Mouse (Mus musculus): ENCODE measurements at regions not wholly inside any gene's neighbourhood (a gene's known extent, or its start where the extent isn't known, plus 50 kb on each side); places are given as distances from the start of the nearest gene placed in this dataset.
A peak's percentile ranks its signal among the peaks of the same experiment; 100 is the strongest.

DNA sequence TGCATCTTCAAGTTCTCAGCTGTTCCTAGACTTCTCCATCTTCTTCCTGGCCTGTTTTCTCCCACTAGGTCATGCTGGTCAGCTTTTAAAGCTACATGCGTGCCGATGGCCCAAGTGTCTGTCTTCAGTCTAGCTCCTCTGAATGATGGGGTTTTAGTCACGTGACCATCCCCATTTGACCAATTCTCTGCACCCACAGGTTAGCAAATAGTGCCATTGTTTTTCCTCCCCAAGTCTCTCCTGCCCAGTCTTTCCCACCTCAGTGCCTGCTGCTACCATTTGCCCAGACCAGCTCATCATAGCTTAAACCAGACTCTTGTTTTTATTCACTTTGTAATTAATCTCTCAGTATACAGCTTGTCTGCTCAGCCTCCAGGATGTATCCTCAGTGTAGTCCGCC, 62.3 kb downstream of the Zfp706 start:
- DNase-seq (ENCODE audit: low read depth, low spot score), result no peak

GRCm38 (mm10) chr15:36944556-36945171, 62.9 kb downstream of the Zfp706 start:
- peak; percentile 64 for DNase-seq (ENCODE audit: low read depth, low spot score)

- DNase-seq (ENCODE audit: low read depth, low spot score), result no peak
These were observed 64.0 kb downstream of the Zfp706 start for GRCm38 (mm10) chr15:36943492-36944112.

GRCm38 (mm10) chr15:36942261-36942660, 65.3 kb downstream of the Zfp706 start:
- DNase-seq (ENCODE audit: low read depth, low spot score), result no peak

DNA sequence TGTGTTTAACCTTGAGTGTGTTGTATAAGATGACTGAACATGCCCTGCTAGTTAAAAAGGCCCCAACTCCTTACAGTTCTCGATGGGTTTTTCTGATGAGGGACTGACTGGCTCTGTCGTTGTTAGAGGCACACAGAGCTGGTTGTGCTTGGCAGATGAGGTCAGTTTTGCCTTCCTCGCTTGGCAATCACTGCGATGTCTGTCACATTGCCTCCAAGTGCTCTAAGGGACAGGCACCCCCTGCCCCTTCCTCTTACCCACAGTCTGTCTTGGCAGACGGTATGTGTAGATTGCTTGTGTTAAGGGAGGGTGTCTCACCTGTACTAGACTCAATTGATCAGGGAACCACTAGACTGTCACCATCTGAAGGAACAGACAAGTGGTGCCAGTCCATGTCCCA, 65.8 kb downstream of the Zfp706 start:
- no peak for DNase-seq (ENCODE audit: low read depth, low spot score)

- DNase-seq (ENCODE audit: low read depth, low spot score), result no peak
These were observed 68.0 kb downstream of the Zfp706 start for GRCm38 (mm10) chr15:36939608-36940007.

GRCm38 (mm10) chr15:36939153-36939552, 68.4 kb downstream of the Zfp706 start:
- no peak for DNase-seq (ENCODE audit: low read depth, low spot score)

DNA sequence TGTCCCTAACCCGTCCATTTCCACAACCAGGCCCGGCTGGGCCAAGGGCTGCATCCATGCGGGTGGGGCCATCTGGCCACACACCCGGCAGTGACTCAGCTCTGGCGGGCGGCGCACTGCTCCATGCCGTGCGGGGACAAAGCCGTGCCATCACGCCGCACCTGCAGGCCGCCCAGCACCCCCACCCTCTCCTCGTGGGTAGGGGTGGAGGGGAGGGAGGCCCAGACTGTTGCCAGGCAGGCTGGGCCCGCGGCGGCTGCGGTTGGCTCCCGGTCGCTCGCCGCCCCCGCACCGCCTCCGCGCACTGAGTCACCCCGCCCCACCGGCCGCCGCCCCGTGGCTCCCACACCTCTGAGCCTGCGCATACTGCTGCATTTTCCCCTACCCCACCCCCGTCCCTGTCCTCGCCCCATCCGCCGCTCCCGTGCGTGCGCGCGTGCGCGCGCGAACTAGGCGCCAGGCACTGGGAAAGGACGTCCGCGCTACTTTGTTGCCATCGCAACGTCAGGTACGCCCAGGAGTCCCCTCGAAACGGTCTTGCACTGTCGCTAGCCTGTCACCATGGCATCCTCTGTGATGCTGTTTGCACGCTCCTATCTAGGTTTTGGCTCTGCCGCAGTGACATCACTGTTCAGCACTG, 68.9 kb downstream of the Zfp706 start:
- peak; percentile 94 for DNase-seq (ENCODE audit: low read depth, low spot score)

DNA sequence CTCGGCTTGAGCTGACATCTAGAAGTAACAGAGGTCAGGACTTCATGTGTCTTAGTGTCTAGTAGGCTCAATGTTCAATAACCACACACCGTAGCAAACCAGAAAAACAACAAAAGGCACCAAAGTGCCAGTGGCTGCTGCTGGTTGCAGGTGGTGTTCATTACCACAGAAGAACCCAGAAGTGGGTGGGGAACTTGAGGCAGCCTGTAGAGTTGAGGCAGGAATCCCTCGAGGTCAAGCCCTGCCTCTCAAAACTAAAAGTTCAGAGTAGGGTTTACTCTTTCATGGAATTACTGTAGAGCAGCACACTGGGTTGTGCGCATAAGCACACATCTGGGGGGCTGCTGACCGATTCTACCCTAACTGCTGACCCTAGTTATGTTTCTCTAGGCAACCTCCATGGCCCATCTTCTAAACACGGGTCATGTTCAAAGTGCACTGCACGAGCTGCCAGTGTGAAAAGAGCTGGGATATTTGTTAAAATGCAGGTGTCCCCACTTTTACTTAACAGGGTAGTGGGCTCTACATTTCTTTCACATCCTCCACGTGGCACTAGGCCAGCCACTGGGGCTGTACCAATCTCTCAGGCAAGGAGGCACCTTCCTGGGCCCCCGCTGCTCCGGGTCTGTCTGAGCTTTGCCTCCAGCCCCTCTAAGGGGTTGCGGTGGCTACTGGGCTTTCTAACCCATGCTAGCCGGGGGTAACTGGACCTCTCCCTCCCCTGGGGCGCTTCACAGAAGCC, 69.6 kb downstream of the Zfp706 start:
- DNase-seq (ENCODE audit: low read depth, low spot score), result peak; percentile 30

- no peak for DNase-seq (ENCODE audit: low read depth, low spot score)
These were observed 70.4 kb downstream of the Zfp706 start for GRCm38 (mm10) chr15:36937067-36937657.

DNA sequence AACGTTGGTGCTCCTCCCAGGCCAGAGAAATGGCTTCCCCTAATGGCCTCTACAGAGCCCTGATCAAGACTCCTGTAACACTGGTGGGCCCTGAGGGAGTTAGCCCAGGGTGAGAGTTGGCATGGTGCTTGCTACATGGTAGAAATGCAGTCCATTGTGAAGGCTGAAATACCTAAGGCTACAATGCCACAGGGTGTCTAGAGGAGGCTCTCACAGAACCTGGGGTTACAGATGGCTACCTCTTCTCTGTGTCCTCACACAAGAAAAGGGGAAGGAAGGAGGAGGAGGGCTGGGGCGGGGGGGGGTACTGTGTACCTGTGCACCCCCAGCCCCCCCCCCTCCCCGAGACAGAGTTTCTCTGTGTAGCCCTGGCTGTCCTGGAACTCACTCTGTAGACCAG, 72.8 kb downstream of the Zfp706 start:
- no peak for DNase-seq (ENCODE audit: low read depth, low spot score)

DNA sequence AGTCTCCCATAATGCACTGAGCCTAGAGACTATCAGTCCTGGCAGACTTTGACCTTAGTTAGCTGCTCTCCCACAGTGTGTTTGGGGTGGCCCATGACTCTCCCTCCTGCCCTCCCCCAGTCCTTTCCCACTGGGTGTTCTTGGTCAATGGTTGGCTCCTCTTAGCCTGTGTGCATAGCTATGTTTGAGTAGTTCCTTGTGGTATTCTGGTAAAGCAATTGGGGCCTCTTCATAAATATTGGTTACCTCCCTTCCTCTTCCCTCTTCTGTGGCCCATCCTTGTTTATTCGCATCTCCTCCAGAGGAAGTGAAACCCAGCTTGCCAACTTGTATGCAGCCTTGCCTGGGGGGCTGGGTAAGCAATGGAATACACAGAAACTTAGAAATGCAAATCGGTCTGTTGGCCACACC, 74.0 kb downstream of the Zfp706 start:
- no peak for DNase-seq (ENCODE audit: low read depth, low spot score)

DNA sequence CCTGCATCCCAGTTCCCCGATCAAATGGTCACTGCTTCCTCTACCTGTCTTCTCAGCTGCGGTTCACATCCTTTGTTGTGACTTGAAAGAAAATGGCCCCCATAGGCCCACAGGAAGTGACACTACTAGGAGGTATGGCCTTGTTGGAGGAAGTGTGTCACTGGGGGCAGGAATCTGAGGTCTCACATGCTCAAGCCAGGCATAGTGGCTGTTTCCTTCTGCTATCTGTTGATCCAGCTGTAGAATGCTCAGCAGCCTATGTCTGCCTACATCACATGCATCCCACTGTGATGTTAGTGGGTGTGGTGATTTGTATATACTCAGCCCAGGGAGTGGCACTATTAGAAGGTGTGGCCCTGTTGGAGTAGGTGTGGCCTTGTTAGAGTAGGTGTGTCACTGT, 76.1 kb downstream of the Zfp706 start:
- no peak for DNase-seq (ENCODE audit: low read depth, low spot score)

DNA sequence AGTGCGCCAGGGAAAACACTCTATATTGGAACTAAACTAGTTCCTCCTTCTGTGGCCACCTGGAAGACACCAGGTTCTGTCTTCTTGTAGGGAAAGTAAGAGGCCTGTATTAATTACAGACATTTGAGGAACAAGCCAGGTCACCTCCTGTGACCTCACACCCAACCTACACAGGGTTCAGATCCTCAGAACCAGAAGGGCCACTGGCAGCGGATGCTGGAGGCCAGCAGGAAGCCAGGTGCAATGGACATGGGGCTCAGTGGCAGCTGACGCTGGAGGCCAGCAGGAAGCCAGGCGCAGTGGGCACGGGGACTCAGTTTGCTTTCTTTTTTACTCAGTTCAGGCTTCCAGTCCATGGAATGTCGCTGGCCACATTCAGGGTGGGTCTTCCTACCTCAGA, 77.1 kb downstream of the Zfp706 start:
- DNase-seq (ENCODE audit: low read depth, low spot score), result no peak

- DNase-seq (ENCODE audit: low read depth, low spot score), result no peak
These were observed 77.8 kb downstream of the Zfp706 start for GRCm38 (mm10) chr15:36929786-36930185.

DNA sequence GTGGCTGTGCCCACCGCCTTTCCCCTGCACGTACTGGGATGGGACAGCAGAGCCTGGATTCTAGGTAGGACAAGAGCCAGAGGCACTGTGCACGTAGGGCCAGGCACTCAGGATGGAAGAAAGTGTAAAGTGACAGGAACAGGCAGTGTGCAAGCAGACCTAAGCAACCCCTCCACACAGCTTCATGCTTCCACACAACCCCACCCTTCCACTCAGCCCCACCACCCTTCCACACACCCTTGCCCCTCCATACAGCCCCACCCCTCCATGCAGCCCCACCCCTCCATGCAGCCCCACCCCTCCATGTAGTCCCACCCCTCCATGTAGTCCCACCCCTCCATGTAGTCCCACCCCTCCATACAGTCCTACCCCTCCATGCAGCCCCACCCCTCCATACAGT, 78.5 kb downstream of the Zfp706 start:
- DNase-seq (ENCODE audit: low read depth, low spot score), result no peak

GRCm38 (mm10) chr15:36928678-36929077, 78.9 kb downstream of the Zfp706 start:
- DNase-seq (ENCODE audit: low read depth, low spot score), result no peak

DNA sequence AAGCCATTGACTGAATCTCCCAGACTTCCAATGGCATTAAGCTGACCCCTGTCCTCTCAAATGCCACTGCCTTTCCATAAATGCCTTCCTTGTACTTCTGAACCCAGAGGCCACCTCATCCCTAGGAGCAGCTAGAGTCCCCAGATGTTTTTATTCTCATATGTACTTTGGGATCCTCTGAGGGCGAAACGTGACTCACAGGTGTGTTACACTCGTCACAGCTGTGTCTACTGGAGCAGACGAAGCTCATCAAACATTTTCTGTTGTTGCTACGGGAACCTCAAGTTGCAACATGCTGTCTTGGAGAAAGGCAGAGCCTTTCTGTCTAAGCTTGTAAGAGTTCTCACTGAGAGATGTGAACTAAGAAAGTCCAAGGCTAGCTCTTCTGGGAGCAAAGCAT, 80.1 kb downstream of the Zfp706 start:
- no peak for DNase-seq (ENCODE audit: low read depth, low spot score)

- no peak for DNase-seq (ENCODE audit: low read depth, low spot score)
These were observed 83.4 kb downstream of the Zfp706 start for GRCm38 (mm10) chr15:36924171-36924570.

DNA sequence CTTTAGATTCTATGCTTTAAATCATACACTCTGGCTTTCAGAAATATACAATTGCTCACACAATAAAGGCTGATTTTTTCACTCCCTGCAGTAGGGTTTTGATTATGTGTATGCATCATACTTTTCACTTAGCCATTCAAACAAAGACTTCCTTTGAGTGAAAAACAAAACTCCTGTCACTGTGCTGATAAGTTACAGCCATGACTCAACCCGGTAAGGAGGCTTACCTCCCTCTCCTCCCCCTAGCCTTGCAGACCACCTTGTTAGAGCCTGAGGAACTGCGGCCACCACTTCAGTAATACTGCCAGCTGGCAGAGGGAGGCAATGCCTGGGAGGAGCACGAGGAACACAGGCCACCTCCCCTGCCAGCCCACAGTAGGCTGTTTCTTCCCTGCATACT, 86.2 kb downstream of the Zfp706 start:
- no peak for DNase-seq (ENCODE audit: low read depth, low spot score)

- DNase-seq (ENCODE audit: low read depth, low spot score), result no peak
These were observed 86.7 kb downstream of the Zfp706 start for GRCm38 (mm10) chr15:36920886-36921285.

DNA sequence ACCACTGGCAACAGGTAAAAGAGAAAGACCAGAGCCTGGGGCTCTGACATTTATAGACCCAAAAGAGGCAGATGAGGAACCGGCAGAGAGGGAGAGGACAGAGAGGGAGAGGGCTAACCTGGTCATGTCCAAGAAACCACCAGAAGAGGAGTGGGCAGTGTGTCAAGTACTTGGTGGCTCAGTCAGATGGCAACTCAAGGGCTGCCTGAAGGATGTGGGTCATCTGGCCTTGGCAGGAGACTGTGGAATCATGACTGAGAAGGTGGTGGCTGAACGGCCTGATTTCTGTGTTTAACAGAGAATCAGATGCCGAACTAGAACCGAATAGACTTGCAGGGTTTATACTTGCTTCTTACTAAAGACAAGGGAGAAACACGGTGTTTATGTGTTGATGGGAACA, 87.9 kb downstream of the Zfp706 start:
- no peak for DNase-seq (ENCODE audit: low read depth, low spot score)
